Mouse (Mus musculus): ENCODE data around the gene Map4.

The Map4 gene

DNA sequence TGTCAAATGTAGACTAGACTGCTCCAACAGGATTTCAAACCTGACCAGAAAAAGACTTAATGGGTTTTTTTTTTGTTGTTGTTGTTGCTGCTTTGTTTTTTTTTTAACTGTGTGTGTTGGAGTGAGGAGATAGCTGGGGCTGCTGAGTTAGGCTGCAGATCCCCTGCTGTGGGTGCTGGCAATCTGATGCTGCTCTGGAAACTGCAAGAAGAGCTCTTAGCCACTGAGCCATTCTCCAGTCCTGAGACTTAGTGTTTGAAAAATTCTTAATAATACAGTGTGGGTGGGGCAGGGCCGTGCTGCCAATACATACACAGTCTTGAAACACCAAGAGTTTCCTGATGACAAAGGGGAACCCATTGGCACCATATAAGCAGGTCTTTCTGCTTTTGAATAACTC is 70.7 kb downstream of the Map4 start:
- no peak for DNase-seq (ENCODE audit: low read depth, low spot score)

GRCm38 (mm10) chr9:110002413-110002812 is 71.2 kb downstream of the Map4 start:
- DNase-seq (ENCODE audit: low read depth, low spot score) = no peak

GRCm38 (mm10) chr9:110019224-110019623 is 88.0 kb downstream of the Map4 start:
- DNase-seq (ENCODE audit: low read depth, low spot score) = peak; percentile 2

DNA sequence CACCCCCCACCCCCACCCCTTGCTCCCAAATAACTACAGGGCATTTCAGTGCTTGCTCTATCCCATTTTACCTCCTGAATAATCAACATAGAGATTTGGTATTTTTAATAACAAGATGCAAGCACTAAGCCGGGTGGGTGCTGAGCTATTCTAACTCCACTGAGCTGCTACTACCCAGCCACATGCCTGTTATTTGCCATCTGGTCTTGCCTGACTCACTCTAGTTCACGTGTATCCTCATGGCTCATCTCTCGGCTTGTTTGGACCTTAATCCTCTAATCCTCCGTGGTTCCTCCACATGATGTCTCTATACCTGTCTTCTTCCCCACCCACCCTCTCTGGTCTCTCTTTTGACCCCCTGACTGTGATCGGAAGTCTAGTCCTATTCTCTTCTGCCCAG is 89.1 kb downstream of the Map4 start:
- no peak for DNase-seq (ENCODE audit: low read depth, low spot score)

- DNase-seq (ENCODE audit: low read depth, low spot score) = no peak
These were observed 90.2 kb downstream of the Map4 start for GRCm38 (mm10) chr9:110021463-110021862.

DNA sequence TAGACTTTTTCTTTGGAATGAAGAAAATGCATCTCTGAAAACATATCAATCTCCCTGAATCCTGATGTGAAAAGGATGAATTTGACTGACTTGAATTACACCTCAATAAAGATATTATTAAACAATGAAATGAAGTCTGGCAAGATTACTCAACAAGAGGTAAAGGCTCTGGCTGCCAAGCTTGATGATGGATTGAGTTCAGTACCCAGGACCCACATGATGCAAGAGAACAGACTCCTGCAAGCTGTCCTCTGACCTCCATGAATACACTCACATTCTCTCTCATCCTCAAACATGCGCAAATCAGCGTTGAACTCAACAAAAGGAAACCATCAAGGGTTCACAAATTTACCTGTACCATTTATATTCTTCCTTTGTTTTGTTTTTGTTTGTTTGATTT is 90.9 kb downstream of the Map4 start:
- DNase-seq (ENCODE audit: low read depth, low spot score) = no peak

DNA sequence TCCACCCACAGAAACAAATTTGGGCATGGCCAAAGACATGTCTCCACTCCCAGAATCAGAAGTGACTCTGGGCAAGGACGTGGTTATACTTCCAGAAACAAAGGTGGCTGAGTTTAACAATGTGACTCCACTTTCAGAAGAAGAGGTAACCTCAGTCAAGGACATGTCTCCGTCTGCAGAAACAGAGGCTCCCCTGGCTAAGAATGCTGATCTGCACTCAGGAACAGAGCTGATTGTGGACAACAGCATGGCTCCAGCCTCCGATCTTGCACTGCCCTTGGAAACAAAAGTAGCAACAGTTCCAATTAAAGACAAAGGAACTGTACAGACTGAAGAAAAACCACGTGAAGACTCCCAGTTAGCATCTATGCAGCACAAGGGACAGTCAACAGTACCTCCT is 103.8 kb downstream of the Map4 start:
- DNase-seq (ENCODE audit: low read depth, low spot score) = no peak

- DNase-seq (ENCODE audit: low read depth, low spot score) = no peak
These were observed 106.6 kb downstream of the Map4 start for GRCm38 (mm10) chr9:110037895-110038294.

GRCm38 (mm10) chr9:110038485-110038884 is 107.2 kb downstream of the Map4 start:
- DNase-seq (ENCODE audit: low read depth, low spot score) = no peak

GRCm38 (mm10) chr9:110044373-110044772 is 113.1 kb downstream of the Map4 start:
- DNase-seq (ENCODE audit: low read depth, low spot score) = no peak

GRCm38 (mm10) chr9:110045763-110046377 is 114.6 kb downstream of the Map4 start:
- DNase-seq (ENCODE audit: low read depth, low spot score) = no peak

DNA sequence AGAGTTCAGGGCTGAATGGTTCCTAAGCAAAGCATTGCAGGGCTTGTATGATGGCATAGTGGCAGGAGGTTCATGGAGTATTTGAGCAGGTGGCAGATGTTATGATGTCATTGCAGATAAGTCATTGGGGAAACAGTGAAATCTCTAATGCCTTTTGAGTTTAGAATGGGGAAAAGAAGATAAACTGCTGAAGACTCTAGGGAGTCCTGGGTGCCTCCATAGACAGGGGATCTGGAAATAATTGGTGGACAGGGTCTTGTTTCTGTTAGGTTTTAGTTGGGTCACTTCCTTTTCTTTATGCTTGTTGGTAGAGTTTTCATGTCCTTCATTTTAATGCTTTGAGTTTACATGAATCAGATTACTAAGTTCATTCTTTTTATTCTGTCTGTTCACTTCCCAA is 116.0 kb downstream of the Map4 start:
- DNase-seq (ENCODE audit: low read depth, low spot score) = no peak

GRCm38 (mm10) chr9:110047857-110048256 is 116.6 kb downstream of the Map4 start:
- no peak for DNase-seq (ENCODE audit: low read depth, low spot score)

DNA sequence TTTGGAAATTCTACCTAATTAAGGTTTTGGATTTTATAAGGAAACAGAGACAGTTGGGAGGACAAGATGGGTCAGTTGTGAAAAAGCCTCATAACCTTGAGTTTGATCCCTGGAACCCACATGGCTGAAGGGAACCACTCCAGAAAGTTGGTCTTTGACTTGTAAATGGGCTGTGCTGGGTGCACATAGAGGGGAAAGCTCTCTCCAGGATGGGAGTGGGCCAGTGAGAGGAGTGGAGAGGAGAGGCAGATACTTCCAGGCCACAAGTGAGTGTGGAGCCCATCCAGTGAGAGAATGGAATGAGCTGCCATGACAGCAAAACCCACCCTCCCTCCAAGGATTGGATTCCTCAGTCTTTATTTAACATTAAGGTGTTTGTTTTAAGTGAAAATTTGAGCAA is 119.9 kb downstream of the Map4 start:
- DNase-seq (ENCODE audit: low read depth, low spot score) = no peak

DNA sequence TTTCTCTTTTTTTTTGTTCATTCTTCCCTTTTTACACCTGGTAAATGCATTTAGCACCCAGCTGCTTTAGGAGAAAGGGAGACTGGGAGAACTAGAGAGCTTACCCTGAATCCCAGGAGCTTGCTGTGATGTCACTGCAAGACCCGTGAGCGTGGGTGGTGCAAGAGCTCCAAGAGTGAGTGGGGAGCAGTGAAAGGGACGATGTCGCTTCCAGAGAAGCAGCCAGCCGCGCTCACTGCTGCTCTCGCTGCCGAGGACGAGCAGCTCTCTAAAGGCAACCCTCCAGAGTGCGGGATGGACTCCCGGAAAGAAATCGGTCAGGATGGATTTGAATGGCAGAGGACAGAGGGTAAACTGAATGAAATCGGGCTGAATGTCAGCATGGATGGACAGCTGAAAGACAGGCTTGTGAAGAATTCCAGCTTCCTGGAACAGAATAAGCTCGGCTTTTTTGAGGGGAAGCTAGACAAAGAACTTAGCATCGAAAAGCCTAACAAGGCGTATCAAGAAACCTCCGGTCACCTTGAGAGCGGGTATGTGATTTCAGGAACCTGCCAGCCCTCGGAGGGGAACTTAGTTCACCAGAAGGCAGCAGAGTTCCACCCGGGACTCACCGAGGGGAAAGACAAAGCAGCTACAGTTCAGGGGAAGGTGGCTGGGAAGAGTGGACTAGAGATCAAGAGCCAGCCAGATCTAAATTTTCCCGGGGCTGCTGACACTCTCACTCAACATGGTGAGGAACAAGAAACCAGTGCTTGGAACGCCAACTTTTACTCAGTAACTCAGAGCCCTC is 120.8 kb downstream of the Map4 start:
- DNase-seq (ENCODE audit: low read depth, low spot score) = no peak

DNA sequence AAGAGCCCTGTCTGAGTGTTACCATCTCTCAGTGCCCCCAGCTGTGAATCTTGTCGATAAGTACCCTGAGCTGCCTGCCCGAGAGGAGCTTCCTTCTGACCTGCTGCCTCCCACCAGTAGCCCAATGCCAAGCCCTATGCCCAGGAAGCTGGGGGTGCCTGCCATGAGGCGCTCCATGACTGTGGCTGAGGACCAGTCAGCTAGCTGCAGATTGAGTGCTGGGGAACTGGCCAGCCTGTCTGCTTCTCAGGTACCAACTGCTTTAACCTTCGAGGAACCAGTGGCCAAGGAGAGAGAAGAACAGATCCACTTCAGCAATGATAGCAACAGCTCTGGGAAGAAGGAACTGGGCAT is 121.7 kb downstream of the Map4 start:
- no peak for DNase-seq (ENCODE audit: low read depth, low spot score)

DNA sequence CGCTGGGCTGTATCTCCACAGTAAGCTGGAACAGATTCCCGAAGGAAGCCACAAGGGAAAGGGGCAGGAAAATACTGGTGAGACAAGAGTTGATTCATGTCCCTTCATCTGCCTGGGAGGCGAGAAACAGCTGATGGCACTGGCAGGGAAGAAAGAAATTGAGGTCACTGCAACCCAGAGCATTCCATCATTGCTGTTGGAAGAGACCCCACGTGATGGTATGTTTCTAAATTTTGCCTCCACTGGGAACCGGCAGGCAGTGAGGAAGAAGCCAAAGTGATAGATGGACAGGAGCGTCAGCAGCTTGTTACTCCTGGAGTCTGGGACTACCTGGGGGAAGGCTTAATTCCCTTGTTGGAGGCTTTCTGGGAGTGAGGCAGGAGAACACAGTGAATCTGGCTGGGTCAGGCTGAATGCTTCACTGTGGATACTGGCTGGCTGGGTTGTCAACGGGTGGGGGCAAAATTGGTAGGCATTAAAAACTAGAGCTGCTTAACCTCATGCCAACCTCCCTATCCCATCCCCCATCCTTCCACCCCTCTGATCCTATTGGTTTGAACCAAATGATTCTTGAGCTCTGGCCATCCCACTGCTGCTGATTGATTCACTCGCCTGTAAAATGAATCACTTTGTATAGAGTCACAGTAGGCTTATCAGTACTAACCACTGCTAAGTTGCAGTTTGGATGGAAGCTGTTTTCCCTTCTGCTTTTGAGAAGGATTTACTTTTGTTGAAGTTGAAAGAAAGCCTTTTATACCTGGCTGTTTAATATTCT is 122.2 kb downstream of the Map4 start:
- DNase-seq (ENCODE audit: low read depth, low spot score) = no peak

DNA sequence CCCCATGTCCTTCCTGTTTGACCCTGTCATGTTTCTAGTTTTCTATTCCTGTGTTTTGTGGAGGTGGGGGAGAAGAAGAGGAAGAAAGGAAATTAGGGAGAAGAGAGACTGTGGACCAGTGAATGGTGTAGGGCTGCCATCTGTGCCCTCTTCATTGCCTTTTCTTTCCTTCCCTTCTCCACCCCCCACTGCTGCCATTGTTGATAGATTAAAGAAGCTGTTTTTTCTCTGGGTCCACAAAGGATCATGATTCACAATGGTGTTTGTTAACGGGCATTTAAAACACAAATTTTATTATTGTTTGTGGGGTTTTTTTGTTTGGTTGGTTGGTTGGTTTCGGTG is 122.8 kb downstream of the Map4 start:
- no peak for DNase-seq (ENCODE audit: low read depth, low spot score)

GRCm38 (mm10) chr9:110054781-110055180 is 123.5 kb downstream of the Map4 start:
- DNase-seq (ENCODE audit: low read depth, low spot score) = no peak

- DNase-seq (ENCODE audit: low read depth, low spot score) = no peak
These were observed 125.9 kb downstream of the Map4 start for GRCm38 (mm10) chr9:110057200-110057599.

DNA sequence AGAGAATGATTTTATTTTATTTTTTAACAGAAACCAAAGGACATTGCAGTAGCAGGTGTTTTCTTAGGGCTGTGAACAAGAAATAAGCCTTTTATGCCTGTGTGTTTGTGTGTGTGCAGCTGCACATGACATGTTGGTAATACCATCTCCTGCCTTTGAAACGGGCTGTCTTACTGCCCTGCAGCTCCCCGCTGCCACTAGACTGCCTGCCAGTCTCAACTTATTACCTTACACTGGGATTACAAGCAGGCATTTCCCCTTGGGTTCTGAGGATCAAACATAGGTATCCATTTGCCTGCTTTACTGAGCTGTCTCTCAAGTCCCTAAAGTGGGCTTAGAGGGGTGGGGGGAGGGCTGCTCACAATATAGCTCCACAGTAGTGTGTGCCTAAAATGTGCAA is 129.5 kb downstream of the Map4 start:
- DNase-seq (ENCODE audit: low read depth, low spot score) = no peak

GRCm38 (mm10) chr9:110062405-110062804 is 131.1 kb downstream of the Map4 start:
- no peak for DNase-seq (ENCODE audit: low read depth, low spot score)

DNA sequence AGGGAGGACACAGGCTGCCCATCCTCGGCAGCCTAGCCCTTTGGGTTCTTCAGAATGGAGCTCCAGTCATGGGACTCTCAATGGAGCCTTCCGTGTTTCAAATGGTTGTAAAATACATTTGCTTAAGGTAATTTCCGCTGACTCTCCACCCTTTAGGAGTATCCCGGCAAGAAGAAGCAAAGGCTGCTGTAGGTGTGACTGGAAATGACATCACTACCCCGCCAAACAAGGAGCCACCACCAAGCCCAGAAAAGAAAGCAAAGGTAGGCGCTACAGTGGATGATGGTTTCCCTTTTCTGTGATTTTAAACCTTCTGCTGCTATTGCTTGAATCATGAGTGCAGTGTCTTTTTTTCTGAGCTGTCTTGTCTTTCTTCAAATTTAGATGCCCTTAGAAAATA is 131.6 kb downstream of the Map4 start:
- no peak for DNase-seq (ENCODE audit: low read depth, low spot score)
